Mouse (Mus musculus): ENCODE results near the gene Mbnl1.

DNA sequence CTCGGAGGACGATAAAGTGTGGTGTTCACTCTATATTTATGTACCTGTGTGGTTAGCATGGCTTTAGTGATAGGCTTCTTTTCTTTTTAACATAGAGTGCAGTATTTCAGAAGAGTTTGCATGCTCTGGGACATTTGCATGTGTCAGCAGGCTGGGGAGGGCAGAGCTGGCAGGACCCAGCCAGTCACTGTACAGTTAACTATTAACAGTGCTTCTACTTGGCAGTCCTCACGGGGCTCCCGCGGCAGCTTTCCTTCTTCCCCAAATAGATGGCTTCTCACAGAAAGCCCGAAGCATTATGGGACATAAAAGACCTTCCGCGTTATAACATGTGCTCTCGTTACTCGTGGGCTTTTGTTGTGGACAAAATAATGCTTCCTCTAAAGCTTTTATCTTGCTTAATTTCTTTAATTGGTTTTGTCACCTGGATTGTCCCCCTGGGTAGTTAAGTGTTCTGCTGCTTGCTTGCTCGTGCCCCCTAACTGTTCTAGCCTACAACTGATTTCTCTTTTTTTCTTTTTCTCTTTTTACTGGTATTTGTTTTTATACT is 142.5 kb downstream of the Mbnl1 start:
- TF ChIP-seq EP300 (IDR thresholded peaks at IDR 0.05; ENCODE audit: low read depth) (no peak), CTCF (IDR thresholded peaks at IDR 0.05; ENCODE audit: low read depth) (no peak)

Measured in heart, postnatal 0 days (tissue).